Mouse (Mus musculus) embryonic fibroblast, embryonic 13.5 days (primary cell): ENCODE measurements around the gene Zswim1.

Experiments used
- CTCF ChIP-seq: IDR thresholded peaks from 2 replicates; pipeline ENCODE4 v1.5.1; 2011; ENCODE audit warnings: mild to moderate bottlenecking, control low read depth, low read length, moderate library complexity, borderline replicate concordance; ENCODE audit not compliant: insufficient read depth
- POLR2A ChIP-seq: IDR thresholded peaks from 2 replicates; pipeline ENCODE4 v1.6.1; 2011; ENCODE audit warnings: low read depth, mild to moderate bottlenecking, control low read depth, low read length, moderate library complexity

- TF ChIP-seq CTCF (no peak), POLR2A (peak; percentile 85)
Measured at GRCm38 (mm10) chr2:164804533-164805331, 17.8 kb upstream of the Zswim1 start, which contains the start of the genes Acot8 and Zswim3.
